Mouse (Mus musculus) midbrain, embryonic 14.5 days (tissue): ENCODE results near the gene Mpp2. TPM values are rescaled to one million over a fixed set of nuclear protein-coding genes. Genes with fewer than 3 reads are reported as not detected.

ENCODE experiments used
- ATAC-seq: fragments of 200-750 bp; cut with Nextera tagmentation; 2 replicates; pipeline ENCODE4 v1.8.0; 2017; ENCODE audit warnings: moderate number of reproducible peaks, moderate library complexity; ENCODE audit not compliant: low FRiP score, low TSS enrichment
- DNase-seq: peaks from one replicate; pipeline ENCODE4 v3.0.0-alpha.2; 2015
- H3K27ac ChIP-seq: fragments of 300-500 bp; sonication (generic); replicated peaks from 2 replicates; pipeline ENCODE4 v1.5.1; 2014; ENCODE audit warnings: mild to moderate bottlenecking, low read depth, low read length, moderate library complexity
- H3K27me3 ChIP-seq: fragments of 300-500 bp; sonication (generic); 2 replicates; pipeline ENCODE4 v1.6.1; 2014; ENCODE audit warnings: low read length, control low read depth, mixed read lengths; ENCODE audit not compliant: control insufficient read depth, insufficient read depth
- H3K36me3 ChIP-seq: fragments of 300-500 bp; sonication (generic); 2 replicates; pipeline ENCODE4 v1.6.1; 2014; ENCODE audit warnings: low read length, control low read depth; ENCODE audit not compliant: control insufficient read depth, insufficient read depth
- H3K4me1 ChIP-seq: fragments of 300-500 bp; sonication (generic); 2 replicates; pipeline ENCODE4 v1.6.1; 2014; ENCODE audit warnings: mild to moderate bottlenecking, antibody characterized with exemption, low read length, control low read depth; ENCODE audit not compliant: control insufficient read depth, insufficient read depth
- H3K4me2 ChIP-seq: fragments of 300-500 bp; sonication (generic); 2 replicates; pipeline ENCODE4 v1.6.1; 2014; ENCODE audit warnings: mild to moderate bottlenecking, low read length, moderate library complexity
- H3K4me3 ChIP-seq: fragments of 300-500 bp; sonication (generic); replicated peaks from 2 replicates; pipeline ENCODE4 v1.5.1; 2014; ENCODE audit warnings: low read depth, low read length
- H3K9ac ChIP-seq: fragments of 300-500 bp; sonication (generic); replicated peaks from 2 replicates; pipeline ENCODE4 v1.6.1; 2014; ENCODE audit warnings: mild to moderate bottlenecking, low read length, moderate library complexity
- H3K9me3 ChIP-seq: fragments of 300-500 bp; sonication (generic); 2 replicates; pipeline ENCODE4 v1.6.1; 2016; ENCODE audit warnings: low read length, control low read depth, mixed read lengths; ENCODE audit not compliant: control insufficient read depth
- WGBS: fragments of 180-500 bp; shearing (Covaris S2); extraction: QIAGEN DNeasy Blood & Tissue Kit; methylation state at CpG from one replicate; pipeline ENCODE4 v1.1.7; 2014; 5-methylcytosine and 5-hydroxymethylcytosine counted together
- polyA plus RNA-seq: library from polyadenylated mRNA; unstranded; fragments of >200 nt; fragmentation: Nextera tagmentation; extraction: Ambion mirVana; gene quantifications from 2 replicates; pipeline ENCODE4 v1.2.1, GENCODE M21; 2014

Gene Mpp2
- 22.5 and 23.9 TPM in 2 replicates for polyA plus RNA-seq

DNA sequence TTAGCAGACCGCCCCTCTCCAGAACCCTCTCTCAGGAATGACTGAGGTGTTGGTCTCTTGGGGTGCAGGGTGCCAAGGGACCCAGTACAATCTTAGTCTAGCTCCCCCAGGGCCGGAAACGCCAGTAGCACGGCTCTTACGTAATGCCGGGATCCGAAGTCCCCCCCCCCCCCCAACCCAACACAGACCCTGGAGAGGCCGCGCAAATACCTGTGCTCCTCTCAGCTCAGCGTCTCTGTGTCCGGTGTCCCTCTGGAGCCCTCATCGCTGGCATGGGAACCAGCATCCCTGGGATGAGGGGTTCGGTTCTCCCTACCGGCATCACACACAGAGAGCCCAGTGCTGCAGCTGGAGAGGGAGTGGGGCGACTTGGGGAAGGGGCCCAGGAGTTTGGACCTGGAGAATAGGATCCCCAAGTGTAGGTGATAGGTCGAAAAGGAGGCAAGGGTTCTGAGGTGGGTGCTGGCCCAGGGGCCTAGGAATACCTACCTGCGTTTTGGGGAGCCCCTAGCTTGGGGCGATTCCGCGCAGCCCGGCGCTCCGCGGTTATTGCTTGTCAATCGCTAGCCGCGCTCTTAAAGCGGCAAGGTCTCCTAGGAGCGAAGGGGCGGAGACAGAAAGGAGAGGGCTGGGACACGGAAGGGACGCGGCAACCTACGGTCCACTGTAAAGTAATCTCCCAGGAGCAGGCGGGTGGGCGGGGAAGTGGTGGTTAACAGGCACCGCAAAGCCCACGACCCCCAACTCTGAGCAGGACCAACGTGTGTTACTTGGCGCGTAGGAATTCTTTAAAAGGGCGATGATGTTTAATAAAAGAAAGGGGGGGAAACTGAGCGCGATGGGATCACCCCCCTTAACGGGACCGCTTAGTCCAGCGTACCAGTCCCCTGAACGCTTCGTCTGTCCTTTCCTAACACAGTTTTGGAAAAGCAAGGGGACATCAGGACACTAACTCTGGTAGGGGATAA is at the start of gene Mpp2:
TSS of gene Mpp2 (minus strand) at position 585 of the 968 bp plus-strand sequence.
- DNase-seq (peak; percentile 91), ATAC-seq (peak; percentile 29)
- Histone ChIP-seq H3K9ac (peak within 1 kb of the TSS; percentile 79), H3K4me2 (peak within 1 kb of the TSS; percentile 73), H3K4me1 (peaks cover 16% of the 10 kb centered on the region), H3K9me3 (no peaks in the 10 kb centered on the region), H3K27me3 (no peaks in the 10 kb centered on the region), H3K27ac (peak within 1 kb of the TSS; percentile 96), H3K4me3 (peak within 1 kb of the TSS; percentile 62), H3K36me3 (peaks cover 7% of the 10 kb centered on the region; the same call in 1 of the 2 replicates)
- under 1% methylated on average over 49 of the region's 49 CpGs for WGBS

DNA sequence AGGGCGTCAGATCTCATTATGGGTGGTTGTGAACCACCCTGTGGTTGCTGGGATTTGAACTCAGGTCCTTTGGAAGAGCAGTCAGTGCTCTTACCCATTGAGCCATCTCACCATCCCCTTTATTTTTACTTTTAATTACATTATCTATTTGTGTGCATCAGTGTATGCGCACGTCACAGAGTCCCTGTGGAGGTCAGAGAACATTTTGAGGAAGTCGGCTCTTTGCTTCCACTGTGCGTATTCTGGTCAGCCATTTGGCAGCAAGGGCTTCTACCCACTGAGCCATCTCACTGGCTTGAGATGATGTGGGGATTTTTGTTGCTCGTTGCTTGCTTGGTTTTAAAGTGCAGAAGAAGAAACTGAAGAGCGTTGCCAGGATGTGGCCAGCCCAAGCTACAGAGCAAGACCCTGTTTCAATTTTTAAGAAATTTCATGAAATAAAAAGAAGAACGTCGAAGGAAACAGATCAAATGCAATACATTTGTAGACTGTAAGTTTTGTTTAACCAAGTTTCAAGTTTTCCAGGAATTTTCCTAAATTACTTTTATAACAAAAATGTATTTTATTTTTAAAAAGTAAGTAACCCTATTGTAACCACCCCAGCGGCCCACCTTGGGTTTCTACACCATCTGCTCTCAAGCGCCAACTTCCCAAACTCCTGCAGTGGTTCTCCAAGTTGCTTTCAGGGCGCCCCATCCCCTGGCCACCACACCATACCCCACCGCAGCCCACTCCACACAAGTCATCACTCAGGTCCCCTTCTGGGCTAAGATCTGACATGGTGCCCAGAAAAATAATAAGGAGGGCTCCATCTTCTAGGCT is 49.5 kb upstream of the Mpp2 start:
- peak overlapping the region; percentile 20 for H3K4me3 ChIP-seq
- 0 out of 2 replicates have a peak overlapping the region, but pooled peaks have one; percentile 20 for H3K9ac ChIP-seq
- H3K27ac ChIP-seq, result no peak overlapping the region
- peak overlapping the region; percentile 54 for H3K4me2 ChIP-seq
- ATAC-seq (no peak), DNase-seq (no peak)
- peaks cover 3% of the 10 kb centered on the region; the same call in 1 of the 2 replicates for H3K27me3 ChIP-seq
- no peaks in the 10 kb centered on the region for H3K4me1 ChIP-seq
- no peaks in the 10 kb centered on the region for H3K36me3 ChIP-seq
- H3K9me3 ChIP-seq, result no peaks in the 10 kb centered on the region
- WGBS, result 46% methylated on average over 13 of the region's 13 CpGs

DNA sequence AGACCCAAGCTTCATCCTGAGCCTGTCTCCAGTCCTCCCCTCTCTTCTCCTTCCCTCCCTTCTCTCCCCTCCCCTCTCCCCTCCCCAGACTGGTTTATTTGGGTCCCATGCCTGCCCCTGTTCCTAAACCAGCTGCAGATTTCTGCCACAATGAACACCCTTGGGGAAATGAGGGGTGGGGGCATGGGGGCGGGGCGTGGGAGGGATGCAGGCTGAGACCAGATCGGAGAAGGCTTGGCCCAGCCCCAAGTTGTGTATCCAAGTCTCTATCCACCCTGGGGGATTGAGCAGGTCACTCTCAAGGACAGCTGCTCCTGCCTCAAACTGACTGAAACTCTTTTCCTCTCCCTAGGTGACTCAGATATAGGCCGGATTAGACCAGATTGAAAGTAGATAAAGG is 46.2 kb upstream of the Mpp2 start:
- ATAC-seq, result no peak
- 33% methylated on average over 4 of the region's 4 CpGs for WGBS
- Histone ChIP-seq H3K27me3 (no peaks in the 10 kb centered on the region), H3K4me1 (no peaks in the 10 kb centered on the region), H3K4me3 (no peak overlapping the region), H3K9me3 (no peaks in the 10 kb centered on the region), H3K27ac (no peak overlapping the region), H3K36me3 (no peaks in the 10 kb centered on the region), H3K4me2 (no peak overlapping the region), H3K9ac (no peak overlapping the region)
- DNase-seq, result peak; percentile 51

DNA sequence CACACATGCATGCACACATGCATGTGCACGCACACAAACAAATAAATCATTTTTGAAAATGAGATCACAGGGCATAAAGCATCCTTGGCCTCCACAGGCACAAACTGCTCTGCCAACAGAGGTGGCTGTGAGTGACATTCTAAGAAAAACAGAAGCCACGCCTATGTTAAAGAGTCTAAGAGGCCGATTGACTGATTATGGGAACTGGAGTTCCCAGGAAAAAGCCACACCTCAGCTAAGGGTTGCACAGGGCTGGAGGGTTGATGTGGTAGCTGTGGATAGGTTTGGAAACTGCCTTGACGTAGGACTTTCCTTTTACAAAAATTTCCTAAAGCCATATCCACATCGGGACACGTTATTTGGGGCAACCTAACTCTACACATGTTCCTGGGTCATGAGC is 29.1 kb upstream of the Mpp2 start:
- H3K4me2 ChIP-seq, result no peak overlapping the region
- no peaks in the 10 kb centered on the region for H3K9me3 ChIP-seq
- DNase-seq, result no peak
- no peak for ATAC-seq
- no peaks in the 10 kb centered on the region for H3K27me3 ChIP-seq
- no peak overlapping the region for H3K27ac ChIP-seq
- no peak overlapping the region for H3K9ac ChIP-seq
- WGBS, result 84% methylated on average over 6 of the region's 6 CpGs
- no peaks in the 10 kb centered on the region for H3K36me3 ChIP-seq
- H3K4me3 ChIP-seq, result no peak overlapping the region
- H3K4me1 ChIP-seq, result 0 out of 2 replicates have a peak, but pooled peaks cover 4% of the 10 kb centered on the region

- no peaks in the 10 kb centered on the region for H3K27me3 ChIP-seq
- no peak overlapping the region for H3K27ac ChIP-seq
- no peak for DNase-seq
- ATAC-seq, result no peak
- no peaks in the 10 kb centered on the region for H3K36me3 ChIP-seq
- no peaks in the 10 kb centered on the region for H3K9me3 ChIP-seq
- no peak overlapping the region for H3K4me2 ChIP-seq
- no peak overlapping the region for H3K4me3 ChIP-seq
- WGBS, result 85% methylated on average over 8 of the region's 8 CpGs
- 0 out of 2 replicates have a peak, but pooled peaks cover 4% of the 10 kb centered on the region for H3K4me1 ChIP-seq
- no peak overlapping the region for H3K9ac ChIP-seq
These were observed 27.9 kb upstream of the Mpp2 start for GRCm38 (mm10) chr11:102116241-102116640.

GRCm38 (mm10) chr11:102111576-102111975 is 23.3 kb upstream of the Mpp2 start:
- Histone ChIP-seq H3K36me3 (no peaks in the 10 kb centered on the region), H3K9ac (no peak overlapping the region), H3K9me3 (no peaks in the 10 kb centered on the region), H3K27ac (no peak overlapping the region), H3K27me3 (peaks cover 22% of the 10 kb centered on the region), H3K4me1 (0 out of 2 replicates have a peak, but pooled peaks cover 4% of the 10 kb centered on the region), H3K4me3 (no peak overlapping the region), H3K4me2 (no peak overlapping the region)
- WGBS, result 87% methylated on average over 5 of the region's 5 CpGs
- no peak for ATAC-seq
- no peak for DNase-seq

DNA sequence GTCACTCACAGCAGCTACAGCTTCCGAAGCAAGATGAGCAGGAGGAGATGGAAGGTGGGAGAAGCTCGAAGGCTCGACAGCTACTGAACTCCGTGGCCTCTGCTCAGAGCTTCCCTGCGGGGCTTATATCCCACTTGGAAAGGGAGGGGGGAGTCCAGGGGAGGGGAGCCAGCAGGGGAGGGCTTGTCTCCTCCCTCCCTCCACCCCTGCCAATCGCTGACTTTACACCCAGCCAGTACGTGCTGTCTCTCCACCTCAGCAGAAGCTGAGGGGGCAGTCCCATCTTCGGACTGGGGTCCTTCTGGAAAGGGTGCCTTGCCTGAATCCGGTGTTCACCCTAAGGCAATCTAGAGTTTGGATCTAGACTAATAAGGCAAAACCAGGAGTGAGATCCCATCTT is 19.4 kb upstream of the Mpp2 start, which contains the start of gene Pyy:
TSS of gene Pyy (minus strand) at position 101 of the 400 bp plus-strand sequence.
- no peak within 1 kb of the TSS for H3K4me2 ChIP-seq
- no peak for ATAC-seq

GRCm38 (mm10) chr11:102106911-102107310 is 18.6 kb upstream of the Mpp2 start:
- WGBS, result 1% methylated on average over 21 of the region's 21 CpGs
- H3K27ac ChIP-seq, result no peak overlapping the region
- no peaks in the 10 kb centered on the region for H3K4me1 ChIP-seq
- DNase-seq (no peak), ATAC-seq (no peak)
- H3K9ac ChIP-seq, result no peak overlapping the region
- H3K4me2 ChIP-seq, result no peak overlapping the region
- H3K9me3 ChIP-seq, result no peaks in the 10 kb centered on the region
- H3K36me3 ChIP-seq, result no peaks in the 10 kb centered on the region
- H3K27me3 ChIP-seq, result peaks cover 39% of the 10 kb centered on the region
- no peak overlapping the region; the same call in 1 of the 2 replicates for H3K4me3 ChIP-seq

More for the DNA sequence above, 19.4 kb upstream of the Mpp2 start, which contains the start of gene Pyy:
- H3K27me3 ChIP-seq, result peaks cover 39% of the 10 kb centered on the region
- WGBS, result 11% methylated on average over 9 of the region's 9 CpGs
- no peak within 1 kb of the TSS for H3K9ac ChIP-seq
- H3K27ac ChIP-seq, result no peak within 1 kb of the TSS
- H3K36me3 ChIP-seq, result no peaks in the 10 kb centered on the region
- no peaks in the 10 kb centered on the region for H3K4me1 ChIP-seq
- no peaks in the 10 kb centered on the region for H3K9me3 ChIP-seq
- no peak for DNase-seq
- H3K4me3 ChIP-seq, result no peak within 1 kb of the TSS; the same call in 1 of the 2 replicates
